Mouse (Mus musculus) embryonic fibroblast, embryonic 13.5 days (primary cell): ENCODE results near the gene Maff.

Experiments
- CTCF ChIP-seq: IDR thresholded peaks from 2 replicates; pipeline ENCODE4 v1.5.1; 2011; ENCODE audit warnings: mild to moderate bottlenecking, control low read depth, low read length, moderate library complexity, borderline replicate concordance; ENCODE audit not compliant: insufficient read depth
- POLR2A ChIP-seq: IDR thresholded peaks from 2 replicates; pipeline ENCODE4 v1.6.1; 2011; ENCODE audit warnings: low read depth, mild to moderate bottlenecking, control low read depth, low read length, moderate library complexity

DNA sequence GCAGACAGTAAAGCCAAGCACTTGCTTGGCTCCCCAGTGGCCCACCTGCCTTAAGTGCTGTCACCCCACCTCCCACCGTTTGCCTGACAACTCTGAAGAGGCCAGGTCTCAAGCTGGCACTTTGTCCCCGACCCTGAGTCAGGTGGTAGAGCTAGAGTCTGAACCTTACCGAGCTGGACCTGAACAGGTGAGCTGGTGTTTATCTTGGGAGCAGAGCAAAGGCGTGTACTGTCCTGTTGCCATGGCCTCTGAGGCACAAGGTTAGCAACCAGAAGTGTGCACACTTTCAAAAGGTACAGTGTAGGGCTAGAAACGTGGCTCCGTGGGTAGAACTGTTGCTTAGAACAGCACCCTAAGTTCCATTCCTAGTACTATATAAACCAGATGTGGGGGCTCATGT is 41.8 kb downstream of the Maff start:
- TF ChIP-seq POLR2A (no peak), CTCF (no peak)
